Comparison of ENCODE assay signal across 22 mouse cellular contexts in genomic region chr1:64364095-64364494, GRCm38 (mm10).
"Had no signal": no experiment of that assay in that cellular context is flagged by ENCODE, and none has a peak within 500 bp of the region (broad histone marks: within the 10 kb centered on the region; RNA-seq: fewer than 3 reads in every experiment).

No protein-coding gene starts in this region.

- DNase-seq: heart, postnatal 10 days; heart, postnatal 14 days; heart, postnatal 36 days; heart, postnatal 4 days; kidney, adult 11 months; kidney, adult 18-20 months; kidney, adult 2 months; kidney, adult 8-10 months; kidney, adult 9 months; kidney, postnatal 10 days; kidney, postnatal 14 days; kidney, postnatal 25 days; kidney, postnatal 36 days; kidney, postnatal 4 days; layer of hippocampus, adult 9-11 months; layer of hippocampus, postnatal 36 days had no signal

- ATAC-seq: hindbrain, embryonic 16.5 days; hindbrain, postnatal 0 days; inflammation-experienced regulatory T-cells, adult 6 months; intestine, embryonic 15.5 days; intestine, embryonic 16.5 days; intestine, postnatal 0 days had no signal
